Mouse (Mus musculus) mature B cell (primary cell): ENCODE measurements around the gene Dhrs13.
"Not testable (repeated sequence)": the region's sequence is repeated elsewhere in the genome, so short reads cannot be mapped to it uniquely, and the experiment has no call there.

Experiments
- in situ Hi-C: fragments of 300-500 bp; cut with MboI; formaldehyde crosslinking; loops from 2 replicates; pipeline ENCODE4 v1.14.3; 2019

The Dhrs13 gene

DNA sequence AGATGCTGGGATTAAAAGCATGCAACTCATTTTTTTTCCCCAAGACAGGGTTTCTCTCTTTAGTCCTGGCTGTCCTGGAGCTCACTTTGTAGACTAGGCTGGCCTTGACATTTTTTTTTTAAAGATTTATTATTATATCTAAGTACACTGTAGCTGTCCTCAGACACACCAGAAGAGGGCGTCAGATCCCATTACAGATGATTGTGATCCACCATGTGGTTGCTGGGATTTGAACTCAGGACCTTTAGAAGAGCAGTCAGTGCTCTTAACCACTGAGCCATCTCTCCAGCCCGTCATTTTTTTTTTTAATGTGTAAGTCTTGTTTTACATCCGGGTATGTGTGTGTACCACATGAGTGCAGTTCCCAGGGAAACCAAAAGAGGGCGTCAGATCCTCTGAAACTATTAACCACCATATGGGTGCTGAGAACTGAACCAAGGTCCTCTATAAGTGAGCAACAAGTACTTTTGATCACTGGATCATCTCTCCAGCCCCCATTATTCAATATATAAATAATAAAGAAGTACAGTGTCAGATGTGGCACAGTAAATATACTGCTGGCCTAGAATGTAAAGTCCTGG, 10.3 kb downstream of the Dhrs13 start:
- in situ Hi-C loops, result not testable (repeated sequence)

DNA sequence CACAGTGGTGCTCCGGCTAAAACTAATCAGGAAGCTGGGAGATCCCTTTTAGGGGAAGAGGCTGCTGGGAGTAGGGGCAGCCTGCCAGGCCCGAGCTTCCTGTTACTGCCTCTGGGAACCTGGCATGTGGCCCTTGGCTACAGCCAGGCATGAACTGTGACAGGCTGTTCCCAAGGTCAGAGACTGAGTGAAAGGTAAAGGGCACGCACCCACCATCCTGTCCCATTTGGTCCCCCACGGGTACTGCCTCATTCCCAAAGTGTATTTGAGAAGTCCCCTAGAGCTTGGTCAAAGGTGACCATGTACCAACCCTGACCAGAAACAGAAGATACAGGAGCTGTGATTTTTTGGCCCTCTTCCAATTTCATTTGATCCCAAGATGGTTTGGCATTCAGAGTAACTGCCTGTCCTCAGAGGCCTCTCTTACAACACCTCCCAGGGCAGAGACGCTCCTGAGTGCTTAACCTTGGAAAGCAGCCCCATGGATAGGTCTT, 12.7 kb downstream of the Dhrs13 start:
- in situ Hi-C loops, result no loop called here

DNA sequence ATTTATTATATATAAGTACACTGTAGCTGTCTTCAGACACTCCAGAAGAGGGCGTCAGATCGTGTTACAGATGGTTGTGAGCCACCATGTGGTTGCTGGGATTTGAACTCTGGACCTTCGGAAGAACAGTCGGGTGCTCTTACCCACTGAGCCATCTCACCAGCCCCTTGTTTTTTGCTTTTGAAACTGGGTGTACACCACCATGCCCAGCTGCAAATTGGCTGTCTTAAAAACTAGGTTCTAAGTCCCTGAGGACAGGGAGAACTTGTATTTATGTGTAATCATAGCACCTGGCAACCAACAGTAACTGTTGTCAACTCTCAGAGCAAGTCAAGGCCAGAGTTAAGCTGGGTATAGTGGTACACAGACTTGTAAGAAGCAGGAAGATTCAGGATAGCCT, 16.6 kb downstream of the Dhrs13 start:
- in situ Hi-C loops, result not testable (repeated sequence)

DNA sequence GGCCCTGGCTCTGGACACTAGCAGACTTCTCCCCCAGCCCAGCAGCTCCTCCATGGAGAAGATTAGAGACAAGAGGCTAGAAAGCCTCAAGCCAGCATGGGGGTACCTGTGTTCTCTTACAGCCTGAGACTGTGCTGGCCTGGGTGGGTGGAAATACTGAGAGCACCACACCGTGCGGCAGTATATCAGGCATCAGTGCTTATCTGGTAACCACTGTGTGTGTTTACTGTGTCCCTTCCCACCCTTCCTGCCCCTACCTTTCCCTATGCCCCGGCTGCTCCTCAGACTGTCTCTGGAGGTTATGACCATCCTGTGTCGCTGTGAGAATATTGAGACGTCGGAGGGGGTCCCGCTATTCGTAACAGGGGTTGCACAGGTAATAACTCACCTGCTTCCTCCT, 21.0 kb downstream of the Dhrs13 start:
- in situ Hi-C loops, result no loop called here

DNA sequence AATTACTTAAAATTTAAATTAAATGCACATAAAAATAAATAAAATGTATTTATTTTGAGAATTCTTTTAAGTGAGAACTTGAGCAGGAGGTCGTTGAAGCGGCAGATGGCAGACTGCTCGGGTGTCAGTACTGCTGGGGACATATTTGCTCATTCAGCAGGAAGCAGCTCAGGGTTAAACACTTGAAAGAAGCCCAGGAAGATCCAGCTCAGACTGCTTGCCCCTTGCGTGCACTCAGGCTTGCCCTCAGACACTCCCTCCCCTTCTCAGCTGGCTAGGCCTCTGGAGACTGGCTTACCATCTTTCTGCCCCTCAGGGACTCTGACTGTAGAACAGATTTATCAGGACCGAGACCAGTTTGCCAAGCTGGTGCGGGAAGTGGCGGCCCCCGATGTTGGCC, 24.9 kb downstream of the Dhrs13 start:
- in situ Hi-C loops, result no loop called here

DNA sequence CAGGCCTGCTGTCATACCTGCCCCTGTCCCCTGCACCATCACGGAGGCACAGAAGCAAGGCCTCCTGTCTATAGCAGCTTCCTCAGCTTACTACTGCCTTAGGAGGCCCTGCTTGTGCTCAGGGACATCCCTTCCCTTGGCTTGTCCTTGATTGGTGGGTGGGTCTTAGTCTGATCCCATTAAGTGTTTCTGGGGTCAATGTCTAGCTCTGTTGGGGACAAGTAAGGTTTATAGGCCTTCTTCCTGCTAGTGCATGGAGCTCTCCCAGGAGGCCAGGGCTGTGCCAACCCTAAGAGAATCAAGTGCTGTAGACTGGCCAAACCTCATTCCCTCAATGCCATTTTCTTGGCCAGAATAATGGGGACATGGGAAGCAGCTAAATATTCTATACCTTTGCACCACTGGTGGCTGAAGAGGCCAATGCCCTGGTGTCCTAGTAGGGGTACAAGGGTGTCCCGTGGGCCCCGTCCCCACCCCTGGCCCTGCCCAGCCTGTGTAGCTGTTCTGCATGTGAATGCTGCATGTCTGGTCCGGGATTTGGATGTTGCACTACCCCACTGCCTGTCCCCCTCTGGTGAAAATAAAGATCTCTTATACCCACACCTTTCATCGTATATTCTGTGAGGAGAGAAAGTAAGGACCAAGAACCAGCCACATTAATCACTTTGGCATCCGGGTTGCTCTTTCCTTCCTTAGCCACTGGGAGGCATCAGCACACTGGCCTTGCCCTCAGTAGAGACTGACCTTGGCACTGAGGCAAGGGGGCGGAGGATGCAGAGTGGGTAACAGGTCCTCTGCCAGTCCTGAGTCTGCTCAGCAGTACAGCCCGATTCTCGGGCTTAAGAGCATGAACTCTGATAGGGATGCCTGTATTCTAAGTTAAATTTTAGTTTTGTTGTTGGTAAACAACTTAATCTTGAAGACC, 28.0 kb downstream of the Dhrs13 start:
- in situ Hi-C loops, result no loop called here

DNA sequence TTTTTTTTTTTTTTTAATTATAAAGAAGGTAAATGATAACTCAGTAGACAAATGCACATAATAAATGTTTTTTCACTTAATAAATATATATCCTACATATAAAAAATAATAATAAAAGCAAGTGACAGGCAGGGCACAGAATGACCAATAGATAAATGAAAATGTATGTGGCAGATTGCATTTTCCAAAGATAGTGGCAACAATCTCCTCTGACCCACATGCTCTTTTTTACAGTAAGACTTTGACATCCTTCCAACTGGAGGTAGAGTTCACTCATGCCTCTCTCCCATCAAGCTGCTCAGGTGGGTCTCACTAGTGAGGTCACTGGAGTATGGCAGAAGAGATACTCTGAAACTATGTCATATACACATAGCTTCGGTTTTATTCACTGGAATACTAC, 30.5 kb downstream of the Dhrs13 start:
- in situ Hi-C loops, result no loop called here

DNA sequence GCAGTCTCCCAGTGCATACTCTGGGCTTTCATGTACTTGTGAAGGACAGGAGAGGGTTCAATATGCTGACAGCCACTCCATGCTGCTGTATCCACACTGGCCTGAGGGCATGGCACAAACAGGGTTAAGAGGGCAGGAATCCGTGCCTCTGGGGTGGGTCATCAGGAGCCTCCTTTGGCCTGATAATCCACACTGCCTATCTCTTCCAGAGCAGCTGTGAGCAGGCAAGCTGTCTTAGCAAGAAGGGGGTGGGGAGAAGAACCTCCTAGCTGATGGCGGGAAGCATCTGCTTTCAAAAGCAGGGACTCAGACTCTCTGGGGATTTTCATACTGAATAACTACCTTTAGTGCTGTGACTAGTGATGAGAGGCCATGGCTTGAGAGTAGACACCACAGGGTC, 33.8 kb downstream of the Dhrs13 start:
- in situ Hi-C loops, result no loop called here

DNA sequence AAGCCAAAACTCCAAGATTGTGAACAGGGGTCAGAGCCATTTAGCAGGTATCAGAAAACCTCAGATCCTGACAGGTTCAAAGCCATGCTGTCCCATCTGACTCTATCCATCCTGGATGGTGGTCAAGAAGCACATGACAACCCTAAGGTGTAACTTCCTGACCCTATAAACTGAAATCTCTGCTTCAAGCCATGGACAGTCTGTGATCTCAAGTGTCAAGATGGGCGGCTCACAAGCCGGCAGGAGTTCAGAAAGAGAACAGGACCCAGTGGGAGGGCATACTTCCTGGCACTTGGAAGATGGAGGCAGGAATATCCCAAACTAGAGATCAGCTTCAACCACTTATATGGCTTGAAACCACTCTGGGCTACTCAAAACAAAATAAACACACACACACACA, 34.6 kb downstream of the Dhrs13 start:
- in situ Hi-C loops, result no loop called here

DNA sequence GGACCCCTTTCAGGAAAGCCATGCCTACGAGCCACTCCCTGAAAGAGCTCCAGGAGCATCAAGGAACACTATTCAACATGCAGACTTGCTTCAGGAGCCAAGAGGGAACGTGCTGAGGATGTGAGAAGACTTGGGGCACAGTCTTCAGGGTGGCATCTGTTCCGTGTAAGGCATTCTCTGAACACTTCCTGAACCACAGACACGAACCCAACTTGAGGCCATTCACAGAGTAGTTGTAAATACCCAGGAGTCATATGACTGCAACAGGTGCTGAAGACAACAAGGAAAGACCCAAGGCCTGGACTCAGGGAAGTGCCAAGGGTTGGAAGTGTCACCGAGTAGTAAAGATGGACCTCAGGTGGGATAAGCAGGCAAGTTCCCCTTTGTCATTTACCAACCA, 35.5 kb downstream of the Dhrs13 start:
- in situ Hi-C loops, result no loop called here

DNA sequence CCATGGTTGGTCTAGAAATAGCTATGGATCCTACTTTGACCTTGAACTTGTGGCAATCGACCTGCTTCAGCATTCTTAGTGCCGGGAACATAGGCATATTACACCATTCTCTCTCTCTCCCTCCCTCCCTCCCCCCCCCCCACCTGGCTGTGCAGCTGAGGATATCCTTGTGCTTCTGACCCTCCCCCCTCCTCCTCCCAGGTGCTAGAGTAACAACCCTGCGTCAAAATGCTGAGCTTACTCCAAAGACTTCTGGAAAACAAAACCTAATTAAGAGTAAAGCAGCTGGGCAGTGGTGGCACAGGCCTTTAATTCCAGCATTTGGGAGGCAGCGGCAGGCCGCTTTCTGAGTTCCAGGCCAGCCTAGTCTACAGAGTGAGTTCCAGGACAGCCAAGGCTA, 37.0 kb downstream of the Dhrs13 start:
- in situ Hi-C loops, result no loop called here

DNA sequence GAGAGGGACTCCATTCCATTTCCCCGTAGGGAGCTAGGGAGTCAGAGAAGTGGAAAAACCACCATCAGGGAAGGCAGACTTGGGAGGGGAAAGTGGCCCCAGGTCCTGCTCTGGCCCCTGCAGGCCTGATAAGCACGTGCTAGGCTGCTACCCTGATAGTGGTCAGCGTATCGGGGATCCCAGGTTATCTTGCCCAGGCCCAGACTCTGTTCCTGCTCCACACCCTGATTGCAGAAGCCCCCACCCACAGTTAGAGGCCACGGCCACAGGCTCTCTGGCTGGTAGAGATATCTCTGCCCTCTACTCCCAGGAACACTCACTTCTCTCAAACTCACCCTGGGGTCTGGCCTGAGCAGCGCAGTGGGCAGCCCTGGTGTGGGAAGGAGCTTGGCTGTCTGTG, 37.6 kb downstream of the Dhrs13 start:
- in situ Hi-C loops, result no loop called here

DNA sequence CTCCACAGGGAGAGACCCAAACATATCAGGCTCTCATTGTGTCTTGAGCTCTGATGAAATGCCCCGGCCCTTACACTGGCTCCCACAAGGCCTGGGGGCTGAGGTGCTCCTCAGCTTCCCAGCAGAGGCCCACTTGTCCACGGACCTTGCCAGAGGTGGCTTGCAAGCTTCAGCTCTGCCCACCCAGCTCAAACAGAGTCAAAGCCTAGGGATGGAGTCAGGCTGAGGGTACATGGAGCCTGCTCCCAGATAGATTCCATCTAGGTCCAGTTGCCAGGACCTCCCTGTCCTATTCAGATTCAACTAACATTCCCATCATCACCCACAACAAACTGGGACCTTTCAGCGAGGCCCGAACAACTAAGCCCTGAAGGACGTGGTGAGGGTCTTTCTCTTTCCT, 39.9 kb downstream of the Dhrs13 start:
- in situ Hi-C loops, result no loop called here

DNA sequence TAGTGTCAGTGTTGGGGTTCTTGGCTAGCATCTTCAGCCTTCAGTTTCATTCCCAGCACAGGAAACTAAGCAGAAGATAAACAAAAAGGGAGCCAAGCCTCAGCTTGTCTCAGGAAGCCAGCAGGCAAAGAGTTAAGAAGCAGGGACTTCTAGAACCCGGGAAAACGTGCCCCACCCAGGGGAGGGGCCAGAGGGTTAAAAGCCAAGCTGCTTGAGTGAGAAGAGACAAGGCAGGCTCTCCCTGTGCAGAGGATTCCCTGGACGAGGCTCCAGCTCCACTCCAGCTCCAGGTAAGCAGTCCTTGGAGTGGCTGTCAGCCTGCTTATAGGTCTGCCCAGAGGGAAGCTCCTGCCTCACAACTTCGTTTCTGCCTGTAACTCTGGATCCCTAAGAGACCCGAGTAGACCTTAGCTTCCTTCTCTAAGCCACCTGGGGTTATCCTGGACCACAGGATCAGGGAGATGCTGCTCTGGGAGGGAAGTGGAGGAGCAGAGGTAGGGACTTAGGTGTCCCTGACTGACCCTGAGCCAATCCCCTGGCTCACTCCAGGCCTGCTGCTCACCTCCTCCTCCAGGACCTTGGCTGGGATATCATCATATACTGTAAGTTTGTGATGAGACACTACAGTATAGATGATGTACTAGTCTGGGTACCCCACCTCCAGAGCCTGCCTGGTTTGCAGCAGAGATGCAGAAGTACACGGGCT, 40.5 kb downstream of the Dhrs13 start:
- in situ Hi-C loops, result no loop called here

DNA sequence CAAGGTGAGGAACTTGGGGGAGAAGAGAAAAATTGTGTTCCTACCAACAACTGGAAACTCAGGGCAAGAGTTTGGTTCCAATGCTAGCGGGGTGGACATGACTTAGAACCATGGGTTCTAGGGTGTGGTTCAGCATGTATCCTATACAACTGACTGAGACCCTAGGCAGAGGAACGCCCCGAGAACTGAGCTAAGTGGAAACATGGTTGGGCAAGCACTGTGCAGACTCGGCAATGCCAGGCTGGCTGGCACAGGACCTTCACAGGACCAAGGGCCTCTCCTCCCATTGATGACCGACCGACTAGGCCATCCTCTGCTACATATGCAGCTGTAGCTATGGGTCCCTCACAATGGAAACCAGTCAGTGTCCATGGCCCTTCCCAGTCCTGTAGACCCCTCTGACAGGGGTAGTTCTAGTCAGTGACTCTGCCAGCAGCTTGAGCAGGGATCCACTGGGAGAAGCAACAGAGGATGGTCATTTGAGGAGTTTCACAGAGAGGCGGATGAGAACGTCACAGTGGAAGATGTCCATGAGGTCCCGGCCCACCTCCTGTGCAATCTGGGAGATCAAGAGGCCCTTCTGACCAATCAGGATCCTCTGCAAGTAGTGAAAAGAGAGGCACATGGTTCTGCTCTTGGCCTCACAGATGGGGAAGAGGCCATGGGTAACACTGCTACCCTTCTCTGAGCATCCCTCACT, 41.6 kb downstream of the Dhrs13 start:
- in situ Hi-C loops, result no loop called here

DNA sequence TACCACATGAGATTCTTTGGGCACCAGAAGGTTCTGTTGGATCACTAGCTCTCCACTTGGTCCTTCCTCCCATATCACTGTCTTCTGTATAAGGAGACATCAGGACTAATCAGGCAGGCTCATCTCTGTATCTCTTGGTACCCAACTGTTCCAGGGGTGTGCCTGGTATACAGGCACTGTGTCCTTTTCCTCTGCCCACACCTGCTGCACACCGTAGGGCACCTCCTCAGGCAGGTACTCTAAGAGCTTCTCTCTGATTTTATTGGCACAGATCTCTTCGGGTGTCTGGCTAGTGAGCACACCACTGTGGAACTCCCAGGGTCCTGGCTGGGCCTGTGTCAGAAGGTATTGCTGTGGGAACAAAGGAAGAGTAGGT, 42.2 kb downstream of the Dhrs13 start:
- in situ Hi-C loops, result no loop called here

DNA sequence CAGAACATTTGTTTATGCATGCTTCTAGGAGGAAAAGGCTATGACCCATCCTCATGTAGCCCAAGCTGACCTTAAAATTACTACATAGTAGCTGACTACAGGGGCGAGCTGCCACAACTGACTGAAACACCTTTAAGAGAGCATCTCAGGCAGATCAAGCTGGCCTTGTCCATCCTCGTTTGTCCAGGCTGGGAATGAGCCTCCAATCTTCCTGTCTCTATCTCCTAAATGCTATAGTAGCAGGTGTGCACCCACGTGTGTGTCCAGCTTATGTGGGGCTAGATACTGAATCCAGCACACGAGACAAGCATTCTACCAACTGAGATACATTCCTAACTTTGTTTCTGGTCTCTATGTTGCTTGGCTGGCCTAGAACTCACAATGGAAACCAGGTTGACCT, 42.6 kb downstream of the Dhrs13 start:
- in situ Hi-C loops, result no loop called here

DNA sequence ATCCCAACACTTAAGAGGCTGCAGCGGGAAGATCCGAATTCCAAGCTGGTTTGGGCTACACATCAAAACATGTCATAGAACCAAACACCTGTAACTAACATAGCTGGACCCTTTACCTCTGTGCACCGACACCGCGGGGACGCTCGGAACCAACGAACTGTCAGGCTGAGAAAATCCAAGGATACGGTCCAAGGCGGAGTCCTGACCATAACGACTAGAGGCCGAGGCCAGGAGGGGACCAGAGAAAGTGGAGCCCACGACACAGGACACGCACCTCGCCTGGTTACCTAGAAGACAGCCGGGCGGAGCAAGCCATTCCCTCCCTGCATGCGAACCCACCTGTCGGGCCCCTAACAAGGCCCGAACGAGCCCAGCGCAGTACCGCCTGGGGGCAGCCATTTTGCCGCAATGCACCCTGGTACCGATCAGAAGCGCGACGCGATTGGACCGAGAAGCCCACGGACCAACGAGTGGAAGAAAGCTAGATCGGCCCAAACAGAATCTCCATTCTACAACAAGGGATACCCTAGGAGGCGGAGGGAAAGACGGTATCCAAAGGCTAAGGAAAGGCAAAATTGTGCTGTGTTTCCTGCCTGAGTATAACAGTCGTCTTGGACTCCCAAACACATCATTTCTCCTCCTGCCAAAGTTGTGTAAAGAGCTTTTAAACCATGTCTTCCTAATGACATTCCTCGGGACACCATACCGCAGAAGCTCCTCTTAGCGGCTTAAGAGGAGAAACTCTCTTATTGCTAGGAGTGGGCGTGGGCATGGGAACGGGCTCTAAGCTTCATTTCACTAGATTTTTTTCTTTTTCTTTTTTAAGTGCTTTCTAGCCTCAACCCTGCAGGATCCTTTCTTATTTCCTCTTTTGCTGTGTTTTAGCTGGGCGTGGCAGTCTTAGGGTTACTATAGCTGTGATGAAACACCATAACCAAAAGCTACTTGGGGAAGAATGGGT, 48.2 kb downstream of the Dhrs13 start, which contains the start of gene Eral1:
Gene Eral1 (minus strand): TSS at position 423 of the 961 bp plus-strand sequence.
- in situ Hi-C loops, result no loop called here

DNA sequence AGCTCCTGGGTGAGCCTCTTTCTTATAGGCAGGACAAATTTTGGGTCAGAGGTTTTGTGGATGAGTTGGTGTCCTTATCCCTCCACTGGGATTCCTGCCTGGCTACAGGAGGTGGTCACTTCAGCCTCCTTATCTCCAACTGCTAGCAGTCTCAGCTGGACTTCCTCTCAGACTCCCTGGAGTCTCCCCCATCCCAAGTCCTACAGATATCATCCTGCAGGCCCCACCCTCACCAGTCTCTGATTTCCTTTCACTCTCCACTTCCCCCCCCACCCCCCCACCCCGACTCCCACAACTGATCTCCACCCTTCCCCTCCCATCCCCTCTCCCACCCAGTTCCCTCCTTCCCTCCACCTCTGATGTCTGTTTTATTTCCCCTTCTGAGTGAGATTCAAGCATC, 51.5 kb downstream of the Dhrs13 start:
- in situ Hi-C loops, result no loop called here

DNA sequence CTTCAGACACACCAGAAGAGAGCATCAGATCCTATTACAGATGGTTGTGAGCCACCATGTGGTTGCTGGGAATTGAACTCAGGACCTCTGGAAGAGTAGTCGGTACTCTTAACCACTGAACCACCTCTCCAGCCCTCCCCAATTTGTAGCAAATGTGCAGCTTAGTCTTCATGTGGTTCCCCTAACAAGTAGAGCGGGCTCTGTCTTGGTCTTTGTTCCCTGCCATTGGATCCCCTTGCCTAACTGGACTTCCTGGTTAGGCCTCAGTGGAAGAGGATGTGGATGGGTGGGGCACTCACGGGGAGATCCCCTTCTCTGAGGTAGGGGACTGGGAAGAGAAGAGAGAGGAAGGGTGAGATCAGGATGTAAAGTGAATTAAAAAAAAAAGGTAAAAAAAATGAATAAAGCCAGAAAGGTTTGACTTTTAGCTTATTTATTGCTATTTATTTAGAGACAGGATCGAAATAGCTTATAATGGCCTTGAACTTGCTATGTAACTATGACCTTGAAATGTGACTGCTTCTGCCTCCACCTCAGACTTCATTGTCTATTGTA, 54.9 kb downstream of the Dhrs13 start:
- in situ Hi-C loops, result no loop called here
